Mouse (Mus musculus): ENCODE results near the gene Chrna9.

Gene Chrna9

DNA sequence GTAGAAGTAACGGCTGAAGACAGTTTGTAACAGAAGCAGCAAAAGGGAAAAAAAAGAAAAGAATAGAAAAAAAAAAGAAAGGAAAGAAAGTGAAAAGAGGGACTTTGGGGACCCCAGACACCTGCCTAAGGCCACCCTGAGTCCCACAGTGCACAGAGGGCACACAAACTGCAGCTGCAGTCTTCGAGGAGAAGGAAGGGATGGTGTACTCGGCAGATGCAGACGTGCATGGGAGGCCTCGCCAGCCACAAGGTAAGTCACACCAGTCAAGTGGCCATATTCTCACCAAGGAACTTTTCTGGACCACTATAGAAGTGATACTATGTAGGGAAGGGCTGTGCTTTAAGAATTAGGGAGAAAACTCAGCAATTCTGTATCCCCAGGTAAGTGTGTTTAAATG lies at the start of gene Chrna9:
Gene Chrna9, plus strand, starts transcription at position 139 of the 400 bp plus-strand sequence.
- ChIA-PET POLR2A (interaction anchor here in 1 of 4 experiments (1.1 kb wide), 1 partner anchor 22 kb away, joined by 3 read pairs; no protein-coding TSS in a partner anchor), CTCF (interaction anchor here in 3 of 4 experiments (0.6 to 1.0 kb wide), 3 partner anchors 17 to 518 kb away, joined by 3 to 6 read pairs (median 3); no protein-coding TSS in a partner anchor)

DNA sequence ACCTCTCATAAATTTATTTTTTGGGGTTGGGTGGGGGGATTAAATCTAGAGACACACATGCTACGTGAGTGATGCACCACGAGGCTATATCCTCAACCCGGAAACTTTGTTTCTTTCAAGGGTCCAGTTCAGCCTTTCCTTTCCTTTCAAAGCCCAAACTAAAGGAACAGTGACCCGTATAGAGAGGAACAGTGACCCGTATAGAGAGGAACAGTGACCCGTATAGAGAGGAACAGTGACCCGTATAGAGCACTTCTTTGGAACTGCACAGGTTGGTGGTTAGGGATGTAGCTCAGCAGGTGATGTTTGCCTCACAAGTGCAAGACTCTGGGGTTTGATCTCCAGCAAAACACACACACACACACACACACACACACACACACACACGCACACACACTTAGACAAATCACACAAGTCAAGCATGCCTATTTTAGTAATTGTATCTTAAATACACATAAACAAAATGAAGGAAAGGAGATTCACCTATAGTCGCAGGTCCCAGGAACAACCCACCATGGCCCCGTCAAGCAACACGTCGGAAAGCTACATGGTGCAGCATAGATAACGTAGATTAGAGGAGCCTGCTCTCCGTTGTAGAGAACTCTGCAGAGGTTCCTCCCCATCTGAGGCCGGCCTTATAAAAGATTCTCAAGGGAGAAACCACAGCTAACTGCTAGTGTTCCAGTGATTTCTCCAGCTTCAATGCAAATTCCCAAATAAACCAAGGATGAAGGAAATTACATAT lies 48.9 kb upstream of the Chrna9 start:
- CTCF ChIA-PET, result interaction anchor here in 1 of 4 experiments (0.7 kb wide), 1 partner anchor 649 kb away, joined by 3 read pairs; no protein-coding TSS in a partner anchor
- POLR2A ChIA-PET, result interaction anchor here in 3 of 4 experiments (0.6 to 1.0 kb wide), 4 partner anchors 10 to 54 kb away, joined by 3 to 4 read pairs (median 4); partner anchors contain the start of gene Rhoh (in 1 of the 3)

DNA sequence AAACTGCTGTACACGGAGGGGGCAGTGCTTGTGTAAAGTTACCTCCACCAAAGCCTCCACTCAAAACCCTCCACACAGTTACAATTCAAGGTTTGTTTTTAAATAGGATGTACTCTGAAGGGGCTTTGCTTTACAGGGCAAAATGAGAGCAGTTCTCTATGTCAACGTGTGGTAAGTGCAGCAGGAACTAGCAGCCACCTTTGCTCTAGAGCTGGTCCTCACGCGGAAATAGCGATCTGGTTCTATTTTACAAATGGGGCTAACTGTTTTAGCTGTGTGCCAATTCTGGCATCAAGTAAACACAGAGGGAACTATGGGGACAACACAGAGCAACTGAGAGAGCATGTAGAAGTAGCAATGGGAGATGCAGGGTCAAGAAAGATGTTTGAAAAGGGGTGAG lies 46.6 kb upstream of the Chrna9 start:
- CTCF ChIA-PET, result interaction anchor here in 1 of 4 experiments (1.1 kb wide), 1 partner anchor 64 kb away, joined by 3 read pairs; no protein-coding TSS in a partner anchor

DNA sequence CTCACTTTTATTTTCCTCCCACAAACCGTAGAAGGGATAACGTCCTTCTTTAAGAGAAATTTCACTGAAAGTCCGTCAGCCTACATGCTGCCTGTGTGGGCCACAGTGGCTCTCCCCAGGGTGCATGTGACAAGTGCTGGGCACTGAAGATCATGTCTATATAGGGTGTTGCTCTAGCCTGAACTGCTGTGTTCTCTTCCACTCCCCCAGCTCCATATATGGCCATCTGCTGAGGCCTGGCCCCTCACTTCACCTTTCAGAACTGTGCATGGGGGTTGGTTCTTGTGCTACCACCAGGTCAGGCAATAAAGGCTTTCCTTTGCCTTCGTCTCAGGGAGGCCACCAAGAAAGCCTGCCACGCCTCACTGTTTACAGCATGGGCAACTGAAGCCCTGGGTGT lies 45.7 kb upstream of the Chrna9 start:
- ChIA-PET POLR2A (interaction anchor here in 2 of 4 experiments (0.6 to 1.4 kb wide), 9 partner anchors 16 to 638 kb away, joined by 3 to 8 read pairs (median 3); no protein-coding TSS in a partner anchor), CTCF (interaction anchor here in 1 of 4 experiments (1.1 kb wide), 1 partner anchor 63 kb away, joined by 3 read pairs; no protein-coding TSS in a partner anchor)

More for the DNA sequence above, 46.6 kb upstream of the Chrna9 start:
- POLR2A ChIA-PET, result interaction anchor here in 2 of 4 experiments (1.0 to 1.4 kb wide), 8 partner anchors 17 to 171 kb away, joined by 3 to 8 read pairs (median 3); no protein-coding TSS in a partner anchor

DNA sequence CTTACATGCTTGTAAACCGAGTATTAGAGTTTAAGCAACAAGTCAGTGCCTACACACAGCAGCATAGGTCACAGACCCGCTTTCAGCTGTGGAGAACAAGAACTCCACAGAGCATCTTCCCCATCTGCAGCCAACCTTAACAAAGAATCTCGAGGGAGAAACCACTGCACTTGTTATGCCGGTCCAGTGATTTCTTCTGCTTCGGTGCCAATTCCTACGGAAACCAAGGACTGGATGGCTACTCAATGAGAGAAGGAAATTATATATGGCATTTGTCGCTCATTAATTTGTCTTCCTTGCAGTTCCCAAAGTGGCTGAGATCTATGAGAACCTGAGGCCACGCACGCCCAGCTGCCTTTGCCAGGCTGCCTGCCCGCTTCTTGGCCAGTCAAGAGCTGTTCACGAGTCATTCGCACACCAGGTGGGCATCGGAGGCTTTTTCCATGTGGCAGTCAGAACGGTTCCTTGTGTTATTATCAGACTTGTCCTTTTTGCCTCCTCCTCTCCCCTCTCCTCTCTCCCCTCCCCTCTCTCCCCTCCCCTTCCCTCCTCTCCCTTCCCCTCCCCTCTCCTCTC lies 43.4 kb upstream of the Chrna9 start:
- POLR2A ChIA-PET, result no interaction called here

DNA sequence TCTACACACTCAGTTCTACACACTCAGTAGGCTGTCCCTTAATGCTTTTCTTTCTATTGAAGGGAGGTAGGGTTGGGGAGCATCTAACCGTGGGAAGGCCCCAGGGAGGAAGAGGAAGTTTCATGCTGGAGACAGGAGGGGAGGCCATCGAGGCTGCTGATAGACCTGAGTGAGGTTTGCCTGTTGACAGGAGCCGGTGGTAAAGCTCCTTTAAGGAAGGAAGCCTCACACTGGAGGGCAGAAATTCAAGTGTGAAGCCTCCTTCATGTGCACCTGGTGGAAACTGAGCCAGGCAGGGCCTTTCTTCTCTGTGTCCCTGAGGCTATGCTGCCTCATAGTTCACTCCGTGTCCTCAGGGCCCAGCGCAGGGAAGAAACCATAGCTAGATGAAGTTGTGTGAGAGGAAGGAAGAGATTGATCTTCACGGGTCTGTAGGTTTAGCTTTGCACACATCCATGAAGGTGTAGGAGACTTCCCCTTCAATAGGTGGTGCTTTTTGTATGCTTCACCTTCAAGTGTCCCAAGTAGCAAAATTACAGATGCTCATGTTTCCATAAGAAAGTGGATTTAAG lies 39.5 kb upstream of the Chrna9 start:
- ChIA-PET POLR2A (interaction anchor here in 1 of 4 experiments (1.2 kb wide), 1 partner anchor 9 kb away, joined by 3 read pairs; no protein-coding TSS in a partner anchor), CTCF (interaction anchor here in 2 of 4 experiments (0.6 to 1.0 kb wide), 3 partner anchors 28 to 63 kb away, joined by 3 to 4 read pairs (median 3); no protein-coding TSS in a partner anchor)

More for the DNA sequence above, 43.4 kb upstream of the Chrna9 start:
- CTCF ChIA-PET, result no interaction called here

DNA sequence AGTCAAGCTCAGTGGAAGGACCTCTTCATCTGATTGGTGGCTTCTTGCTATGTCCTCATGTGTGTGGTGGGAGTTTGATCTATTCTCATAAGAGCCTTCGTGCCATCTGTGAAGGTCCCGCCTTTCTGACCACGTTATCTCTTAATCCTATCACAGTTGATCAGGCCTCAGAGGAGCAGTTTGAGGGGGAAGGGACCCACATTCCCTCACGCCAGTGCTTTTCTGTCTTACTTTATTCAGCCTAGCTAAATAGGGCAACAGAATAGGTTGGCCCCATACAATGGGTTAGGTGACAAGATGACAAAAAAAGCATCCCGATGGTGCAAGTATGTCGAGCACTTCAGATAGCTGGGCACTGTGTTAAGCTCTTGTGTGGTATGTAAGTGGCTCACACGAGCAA lies 39.0 kb upstream of the Chrna9 start:
- ChIA-PET CTCF (interaction anchor here in 3 of 4 experiments (0.6 to 0.9 kb wide), 3 partner anchors 27 to 60 kb away, joined by 3 to 4 read pairs (median 3); no protein-coding TSS in a partner anchor), POLR2A (interaction anchor here in 2 of 4 experiments (0.7 to 1.4 kb wide), 3 partner anchors 9 to 15 kb away, joined by 3 to 4 read pairs (median 4); no protein-coding TSS in a partner anchor)

DNA sequence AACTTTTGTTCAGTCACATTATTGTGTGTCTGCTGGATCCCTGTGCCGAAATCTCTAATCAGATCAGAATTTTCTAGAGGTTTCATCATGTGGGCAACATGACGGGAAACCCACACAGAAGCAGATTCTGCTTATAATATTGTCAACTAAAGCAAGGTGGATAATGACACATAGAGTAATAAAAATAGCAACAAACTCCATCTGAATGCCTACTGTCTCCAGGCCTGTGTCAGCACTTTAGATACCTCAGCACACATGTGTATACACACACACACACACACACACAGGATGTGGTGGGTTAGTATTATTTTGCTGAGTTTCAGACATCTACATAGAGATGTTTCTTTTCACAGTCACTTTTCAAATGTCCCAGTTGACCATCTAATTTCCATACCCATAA lies 37.0 kb upstream of the Chrna9 start:
- CTCF ChIA-PET, result no interaction called here
- POLR2A ChIA-PET, result no interaction called here

DNA sequence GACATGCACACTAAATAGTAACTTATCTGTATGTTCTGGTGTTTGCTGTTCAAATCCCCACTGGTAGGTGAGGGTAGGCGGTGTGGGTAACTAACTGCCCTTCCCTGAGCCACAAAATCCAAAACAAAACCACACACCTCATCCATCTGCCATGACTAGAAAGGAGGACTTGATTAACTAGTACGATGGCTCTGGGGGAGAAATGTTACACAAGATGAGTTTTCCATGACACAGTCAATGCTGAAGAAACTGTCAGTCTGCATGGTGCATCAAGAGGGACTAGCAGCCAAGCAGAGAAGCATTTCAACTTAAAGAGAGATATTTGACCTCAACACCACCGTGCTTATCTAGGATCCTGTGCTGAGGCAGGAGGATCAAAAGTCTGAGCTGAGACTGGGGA lies 36.0 kb upstream of the Chrna9 start:
- ChIA-PET CTCF (no interaction called here), POLR2A (no interaction called here)

DNA sequence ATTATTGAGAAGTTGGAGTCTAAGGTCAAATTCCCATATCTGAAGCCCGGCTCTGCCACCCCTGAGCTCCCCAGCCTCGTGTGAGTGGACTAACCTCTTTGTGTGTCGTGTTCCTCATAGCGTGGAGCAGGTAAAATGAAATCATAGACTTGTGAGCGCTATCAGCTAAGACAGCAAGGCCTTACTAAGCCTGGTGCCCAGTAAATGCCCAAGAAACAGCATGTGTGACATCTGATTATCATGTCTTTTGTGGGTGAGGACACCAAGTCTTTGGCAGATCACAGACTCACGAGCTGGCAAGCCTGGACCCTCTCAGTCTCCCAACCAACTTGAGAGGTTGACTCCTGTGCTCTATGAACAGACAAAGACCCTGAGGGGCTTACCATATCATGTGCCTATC lies 34.6 kb upstream of the Chrna9 start:
- CTCF ChIA-PET, result no interaction called here
- POLR2A ChIA-PET, result no interaction called here

DNA sequence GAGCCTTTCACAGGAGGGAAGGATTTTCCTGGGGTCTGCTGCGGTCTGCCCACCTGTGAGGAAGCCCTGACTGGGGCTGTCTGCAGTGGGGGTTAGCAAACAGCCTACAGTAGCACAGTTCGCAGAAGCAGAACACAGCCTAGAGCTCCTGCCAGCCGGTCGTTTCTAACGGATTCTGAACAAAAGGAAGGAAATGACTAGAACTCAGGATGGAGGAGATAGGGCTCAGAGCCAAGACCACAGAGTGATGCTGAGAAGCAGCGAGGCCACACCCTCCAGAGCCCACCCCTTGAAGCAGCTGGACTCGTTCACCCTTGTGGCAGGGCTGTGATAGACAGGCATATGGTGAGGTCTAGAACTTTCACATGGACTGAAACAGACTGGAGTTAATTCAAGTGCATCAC lies 33.9 kb upstream of the Chrna9 start:
- POLR2A ChIA-PET, result interaction anchor here in 1 of 4 experiments (0.5 to 0.6 kb wide), 2 partner anchors 12 to 41 kb away, joined by 3 to 5 read pairs; no protein-coding TSS in a partner anchor
- CTCF ChIA-PET, result no interaction called here

DNA sequence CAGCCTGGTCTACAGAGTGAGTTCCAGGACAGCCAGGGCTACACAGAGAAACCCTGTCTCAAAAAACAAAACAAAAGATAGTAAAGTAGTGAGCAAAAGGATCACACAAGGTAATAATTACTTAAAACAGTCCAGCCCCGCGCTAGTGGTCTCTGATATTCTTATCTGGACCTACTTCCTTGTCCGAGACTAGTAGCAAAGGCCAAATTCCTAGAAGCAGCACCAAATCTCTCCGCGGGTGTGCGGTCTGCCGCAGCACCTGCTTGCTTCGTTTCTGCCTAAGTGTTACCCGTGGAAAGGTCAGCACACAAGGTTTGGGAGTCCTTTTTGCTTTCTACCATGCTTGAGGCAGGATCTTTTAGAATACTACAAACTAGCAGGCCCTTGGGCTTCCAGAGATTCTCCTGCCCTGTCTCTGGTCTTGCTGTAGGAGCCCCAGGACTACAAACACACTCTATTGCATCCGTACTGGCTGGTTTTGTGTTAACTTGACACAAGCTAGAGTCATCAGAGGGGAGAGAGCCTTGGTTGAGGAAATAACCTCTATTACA lies 32.8 kb upstream of the Chrna9 start:
- ChIA-PET CTCF (no interaction called here), POLR2A (interaction anchor here in 2 of 4 experiments (1.5 to 2.2 kb wide), 2 partner anchors 9 to 10 kb away, joined by 5 read pairs; no protein-coding TSS in a partner anchor)

DNA sequence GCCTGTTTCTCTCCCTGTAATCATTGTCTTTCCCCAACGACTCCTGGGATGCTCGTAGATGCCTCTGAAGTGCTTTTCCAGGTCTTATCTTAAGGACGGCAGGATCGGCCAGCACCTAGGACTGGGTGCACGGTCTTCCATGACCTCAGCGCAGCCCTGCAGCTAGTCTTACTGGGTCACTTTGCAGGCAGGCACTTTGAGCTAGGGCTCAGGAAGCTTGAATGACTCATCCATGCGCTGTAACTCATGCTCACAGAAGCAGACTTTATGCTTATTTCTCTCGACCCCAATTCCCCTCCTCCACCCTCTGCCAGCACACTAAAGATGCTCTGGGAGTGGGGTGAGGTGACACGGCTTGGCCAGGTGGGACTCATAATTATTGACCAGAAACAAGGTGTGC lies 31.9 kb upstream of the Chrna9 start:
- POLR2A ChIA-PET, result interaction anchor here in 3 of 4 experiments (0.6 to 2.2 kb wide), 3 partner anchors 8 to 348 kb away, joined by 3 to 5 read pairs (median 5); no protein-coding TSS in a partner anchor
- CTCF ChIA-PET, result no interaction called here

DNA sequence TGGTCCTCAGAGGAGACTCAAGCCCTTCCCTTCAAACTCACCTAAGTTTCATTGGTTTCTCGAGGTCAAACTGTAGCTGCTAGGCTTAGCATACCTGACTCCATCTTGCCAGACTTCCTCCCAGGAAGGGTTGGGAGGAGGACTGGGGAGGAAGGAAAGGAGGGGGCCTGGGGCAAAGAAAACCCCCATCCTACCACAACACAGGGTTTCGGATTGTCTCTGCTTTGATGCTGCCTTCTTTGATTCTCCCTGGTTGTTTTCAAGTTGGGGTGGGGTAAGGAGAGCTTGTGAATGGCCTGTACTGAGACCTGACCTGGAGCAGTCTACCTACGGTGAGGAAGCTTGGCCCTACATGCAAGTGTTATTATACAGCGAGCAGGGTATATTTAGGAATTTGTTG lies 30.2 kb upstream of the Chrna9 start:
- CTCF ChIA-PET, result no interaction called here

DNA sequence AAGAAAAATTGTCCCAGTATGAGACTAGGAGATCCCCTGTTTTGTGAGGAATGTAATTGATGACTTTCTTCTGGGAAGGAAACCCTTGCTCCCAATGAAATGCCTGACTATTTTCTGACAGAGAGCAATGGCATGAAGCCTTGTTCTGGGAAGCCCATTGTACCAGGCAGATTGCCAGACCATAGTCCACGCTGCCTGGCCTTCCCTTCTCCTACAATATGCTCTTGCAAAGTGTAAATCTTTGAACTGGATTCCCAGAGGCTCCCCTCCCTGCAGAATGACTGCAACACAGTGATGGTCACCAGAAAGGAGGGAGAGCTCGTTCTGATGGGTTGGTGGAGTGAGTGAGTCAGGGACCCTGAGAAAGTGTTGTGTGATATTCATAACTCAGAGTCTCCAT lies 26.0 kb upstream of the Chrna9 start:
- POLR2A ChIA-PET, result interaction anchor here in 2 of 4 experiments (0.7 to 1.8 kb wide), 2 partner anchors 15 to 47 kb away, joined by 3 to 5 read pairs; no protein-coding TSS in a partner anchor
- CTCF ChIA-PET, result interaction anchor here in 1 of 4 experiments (0.5 kb wide), 1 partner anchor 880 kb away, joined by 4 read pairs; no protein-coding TSS in a partner anchor

More for the DNA sequence above, 30.2 kb upstream of the Chrna9 start:
- POLR2A ChIA-PET, result interaction anchor here in 2 of 4 experiments (0.9 to 1.4 kb wide), 2 partner anchors 9 to 16 kb away, joined by 3 read pairs; no protein-coding TSS in a partner anchor

DNA sequence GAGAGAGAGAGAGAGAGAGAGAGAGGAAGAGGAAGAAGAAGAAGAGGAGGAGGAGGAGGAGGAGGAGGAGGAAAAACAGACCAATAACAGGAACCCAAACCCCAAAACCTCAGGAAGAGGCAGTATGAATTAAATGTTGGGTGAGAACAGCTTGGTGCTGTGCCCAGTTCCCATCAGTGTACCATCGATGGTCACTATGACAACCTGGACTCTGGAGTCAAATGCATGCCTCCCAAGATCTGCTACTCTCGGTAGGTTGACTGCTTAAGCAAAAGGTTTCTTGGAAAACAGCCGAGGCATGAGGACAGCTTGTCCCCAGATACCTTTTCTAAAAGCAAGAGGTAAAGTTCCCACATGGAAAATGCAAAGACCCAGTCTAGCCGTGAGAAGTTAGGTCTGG lies 25.4 kb upstream of the Chrna9 start:
- CTCF ChIA-PET, result interaction anchor here in 2 of 4 experiments (0.7 kb wide), 2 partner anchors 76 to 766 kb away, joined by 3 read pairs; no protein-coding TSS in a partner anchor
- POLR2A ChIA-PET, result interaction anchor here (0.7 to 1.8 kb wide), 4 partner anchors 14 to 780 kb away, joined by 3 to 5 read pairs (median 4); no protein-coding TSS in a partner anchor

DNA sequence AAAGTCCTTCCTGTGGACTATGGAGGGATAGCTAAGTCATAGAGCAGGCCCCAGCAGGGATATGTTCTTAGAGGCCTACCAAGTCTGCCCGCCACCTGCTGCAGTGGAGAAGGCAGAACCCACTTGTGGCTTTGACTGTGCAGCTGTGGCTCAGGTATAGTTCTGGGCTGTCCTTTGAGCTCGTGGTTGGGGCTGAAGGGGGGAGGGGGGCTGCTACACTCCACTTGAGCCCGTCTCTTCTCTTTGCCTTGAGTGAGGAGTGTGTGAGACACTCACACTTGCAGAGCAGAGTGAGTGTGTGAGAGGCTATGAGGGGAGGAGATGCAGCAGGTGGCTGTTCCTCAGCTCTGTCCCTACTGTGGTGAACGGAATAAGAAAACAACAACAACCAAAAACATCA lies 24.3 kb upstream of the Chrna9 start:
- ChIA-PET POLR2A (interaction anchor here in 3 of 4 experiments (0.5 to 2.6 kb wide), 7 partner anchors 7 to 312 kb away, joined by 3 to 14 read pairs (median 4); no protein-coding TSS in a partner anchor), CTCF (interaction anchor here in 1 of 4 experiments (0.6 kb wide), 1 partner anchor 340 kb away, joined by 3 read pairs; no protein-coding TSS in a partner anchor)

DNA sequence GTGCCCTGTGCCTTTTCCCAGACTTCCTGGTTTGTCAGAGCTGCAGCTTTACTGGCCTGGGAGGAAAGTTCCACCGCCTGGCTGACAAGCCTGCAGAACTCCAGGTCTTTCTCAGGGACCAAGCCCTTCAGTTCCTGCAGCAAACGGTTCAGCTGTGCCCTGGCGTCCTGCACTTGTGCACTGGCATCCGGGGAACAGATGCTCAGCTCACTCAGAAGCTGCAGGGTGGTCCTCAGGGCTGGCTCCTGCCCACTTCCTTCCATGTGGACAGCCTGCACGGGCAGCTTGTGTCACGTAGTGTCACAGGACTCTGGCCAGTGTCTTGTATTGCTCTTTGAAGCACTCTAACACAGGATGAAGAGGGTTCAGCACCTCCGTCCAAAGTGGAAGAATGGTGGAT lies 23.0 kb upstream of the Chrna9 start:
- ChIA-PET POLR2A (interaction anchor here in 2 of 4 experiments (0.7 to 2.6 kb wide), 6 partner anchors 9 to 147 kb away, joined by 3 to 14 read pairs (median 5); no protein-coding TSS in a partner anchor), CTCF (interaction anchor here in 1 of 4 experiments (1.8 kb wide), 1 partner anchor 79 kb away, joined by 6 read pairs; no protein-coding TSS in a partner anchor)

Data from embryonic stem cell, embryonic (primary cell).